Mouse (Mus musculus): ENCODE results near the gene Kcnc2.
"Not testable (repeated sequence)": the region's sequence is repeated elsewhere in the genome, so short reads cannot be mapped to it uniquely, and the experiment has no call there.

Kcnc2 gene

DNA sequence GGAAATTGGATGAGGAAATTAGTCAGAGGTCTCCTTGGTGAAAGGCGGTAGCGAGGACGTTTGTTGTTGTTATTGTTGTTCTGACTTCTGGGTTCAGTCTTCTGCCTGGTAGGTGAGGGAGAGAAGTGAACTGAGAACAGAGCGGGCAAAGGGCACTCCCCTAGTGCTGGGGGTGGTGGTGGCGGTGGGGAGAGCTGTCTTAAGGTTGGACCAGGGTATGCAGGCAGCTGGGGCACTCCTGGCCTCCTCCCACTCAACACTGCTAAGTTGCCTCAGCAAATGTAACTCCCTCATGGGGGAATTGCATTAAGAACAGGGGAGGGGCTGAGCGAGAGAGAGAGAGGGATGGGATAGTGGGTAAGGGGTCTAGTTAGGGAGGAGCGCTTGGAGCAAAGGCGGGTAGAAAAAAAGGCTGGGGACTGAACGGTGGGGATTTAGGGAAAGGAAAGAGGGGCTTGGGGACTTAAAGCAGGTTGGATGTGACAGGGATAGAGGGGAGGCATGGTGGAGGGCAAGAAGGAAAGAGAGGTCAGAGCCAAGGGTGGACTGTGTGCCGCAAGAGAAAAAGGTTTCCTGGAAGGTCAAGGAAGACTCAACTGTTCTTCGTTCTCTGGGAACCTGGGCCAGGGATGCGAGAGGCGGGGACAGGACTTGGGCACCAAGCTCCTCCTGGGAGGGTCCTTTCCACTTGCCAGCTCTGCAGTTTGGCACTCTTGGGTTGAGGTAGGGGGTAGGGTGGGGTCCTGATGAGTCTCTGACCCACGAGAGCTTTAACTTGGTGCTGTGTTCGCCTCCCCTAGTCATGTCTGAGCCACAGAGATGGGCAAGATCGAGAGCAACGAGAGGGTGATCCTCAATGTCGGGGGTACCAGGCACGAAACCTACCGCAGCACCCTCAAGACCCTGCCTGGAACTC is at the start of gene Kcnc2:
Kcnc2 (plus strand) TSS at position 235 of the 916 bp plus-strand sequence.
- no peak for DNase-seq (ENCODE audit: low read depth)

- DNase-seq (ENCODE audit: low read depth), result no peak
Observed at GRCm38 (mm10) chr10:112227073-112227472, 43.8 kb upstream of the Kcnc2 start.

DNA sequence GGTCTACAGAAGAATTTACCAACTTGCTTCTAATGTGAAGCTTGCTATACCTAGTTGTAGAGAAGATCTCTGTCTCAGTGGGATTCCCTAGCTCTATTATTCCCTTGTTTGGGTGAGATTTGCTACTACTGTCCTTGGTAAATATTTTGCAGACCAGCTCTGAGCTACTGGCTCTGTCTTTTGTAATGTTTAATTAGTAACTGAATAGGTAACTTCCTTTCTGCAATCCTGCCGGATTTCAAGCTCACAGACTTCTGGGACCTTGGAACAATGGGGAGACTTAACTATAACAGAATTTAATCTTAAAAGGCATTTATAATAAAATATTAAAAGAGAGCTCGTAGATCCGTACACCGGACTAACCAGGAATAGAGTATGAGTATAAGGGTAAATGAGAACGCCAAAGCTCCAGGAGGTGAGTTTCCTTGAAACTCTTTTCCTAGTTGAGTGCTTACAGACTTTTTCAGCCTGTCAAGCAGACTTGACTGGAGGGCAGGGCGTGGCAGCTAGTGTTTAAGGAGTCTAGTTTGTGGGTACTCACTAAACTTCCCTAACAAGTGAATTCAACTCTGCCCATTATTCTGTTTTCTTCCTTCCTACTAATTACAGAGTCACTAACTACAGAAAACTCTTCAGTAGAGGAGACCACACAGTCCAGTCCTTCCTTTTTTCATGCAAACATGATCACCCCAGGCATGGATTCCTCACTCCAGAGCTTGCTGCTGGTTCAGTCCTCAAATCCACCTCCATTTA is 41.7 kb upstream of the Kcnc2 start:
- DNase-seq (ENCODE audit: low read depth), result not testable (repeated sequence)

GRCm38 (mm10) chr10:112232733-112233132 is 38.2 kb upstream of the Kcnc2 start:
- DNase-seq (ENCODE audit: low read depth), result not testable (repeated sequence)

DNA sequence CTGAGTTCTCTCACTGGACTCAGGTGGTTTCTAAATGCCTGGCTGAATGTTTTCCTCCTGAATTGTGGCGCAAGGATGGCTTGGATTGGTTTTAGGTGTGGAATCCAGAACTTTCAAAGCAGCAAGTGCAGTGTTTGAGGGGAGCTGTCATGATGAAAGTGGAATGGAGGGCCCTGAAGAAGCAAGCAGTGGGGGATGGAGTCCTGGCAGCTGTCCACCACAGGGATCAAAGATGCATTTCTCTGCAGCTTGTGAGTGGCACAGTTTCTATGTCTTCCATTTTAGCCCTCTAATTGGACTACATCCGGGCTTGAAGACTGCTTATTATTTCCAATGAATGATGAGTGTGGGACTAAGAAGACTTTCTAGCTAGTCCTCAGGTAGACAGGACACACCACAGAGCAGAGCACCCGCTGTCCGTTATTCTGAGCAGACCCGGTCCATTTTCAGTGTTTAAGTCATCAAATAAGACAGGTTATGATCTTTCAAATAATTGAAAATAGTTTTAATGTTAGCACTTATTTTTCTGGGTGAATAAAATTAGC is 35.5 kb upstream of the Kcnc2 start:
- DNase-seq (ENCODE audit: low read depth), result not testable (repeated sequence)

- DNase-seq (ENCODE audit: low read depth), result no peak
Observed at GRCm38 (mm10) chr10:112248273-112248672, 22.6 kb upstream of the Kcnc2 start.

DNA sequence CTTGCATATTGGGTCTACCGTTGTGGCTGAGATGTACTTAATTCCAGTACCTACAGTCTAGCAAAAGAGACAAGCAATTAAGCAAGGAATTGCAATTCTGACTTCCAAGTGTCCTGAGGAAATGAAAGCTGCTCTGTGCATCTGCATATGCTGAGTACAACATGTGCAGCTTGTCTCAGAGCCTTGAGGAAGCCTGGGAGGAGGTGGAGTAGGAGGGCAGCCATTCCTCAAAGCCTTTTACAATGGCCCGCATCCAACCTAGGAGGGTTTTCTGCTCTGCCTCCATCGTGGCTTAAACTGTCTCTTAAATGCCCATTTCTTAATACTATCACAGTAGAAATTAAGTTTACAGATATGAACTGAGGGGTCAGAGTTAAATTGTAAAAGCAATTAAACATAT is 7.5 kb upstream of the Kcnc2 start:
- no peak for DNase-seq (ENCODE audit: low read depth)

GRCm38 (mm10) chr10:112269481-112269880 is 1.4 kb upstream of the Kcnc2 start:
- DNase-seq (ENCODE audit: low read depth), result no peak

DNA sequence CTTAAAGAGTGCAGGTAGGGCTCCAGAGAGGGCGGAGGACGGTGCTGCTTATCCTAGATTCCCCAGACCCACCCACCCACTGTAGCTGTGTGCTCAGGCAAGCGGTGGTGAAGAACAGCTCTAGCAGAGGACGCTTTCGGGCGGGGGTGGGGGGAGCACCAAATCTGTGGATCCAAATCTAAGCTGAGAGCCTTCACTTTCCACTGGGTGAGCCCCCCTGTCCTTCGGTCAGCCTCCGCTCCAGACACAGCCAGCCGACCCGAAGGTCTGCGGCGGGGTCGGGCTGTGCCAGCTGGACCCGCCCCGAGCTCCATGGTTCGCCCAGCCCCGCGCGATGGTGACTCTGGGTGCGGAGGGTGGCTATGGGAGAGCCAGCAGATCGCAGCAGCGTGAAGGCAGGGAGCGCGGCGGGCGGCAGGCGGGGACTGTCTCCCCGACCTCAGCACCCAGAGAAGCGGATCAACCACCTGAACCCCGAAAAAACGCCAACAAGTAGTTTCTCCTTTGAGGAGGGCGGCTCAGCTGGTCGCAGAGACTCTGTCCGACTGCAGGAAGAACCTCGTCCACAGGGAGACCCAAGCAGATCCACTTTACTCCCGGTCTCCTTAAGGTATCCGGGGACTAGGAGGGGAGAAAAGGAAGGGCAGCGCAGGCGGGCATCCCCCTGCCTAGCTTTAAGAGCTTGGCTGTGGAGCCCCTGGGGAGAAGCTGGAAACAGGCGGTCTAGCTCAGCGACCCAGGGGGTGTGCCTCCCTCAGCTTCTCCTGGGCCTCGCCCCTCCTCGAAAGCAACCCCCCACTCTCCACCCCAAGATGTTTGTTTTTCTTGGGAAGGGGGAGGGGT is 761 bp upstream of the Kcnc2 start:
- DNase-seq (ENCODE audit: low read depth), result no peak

DNA sequence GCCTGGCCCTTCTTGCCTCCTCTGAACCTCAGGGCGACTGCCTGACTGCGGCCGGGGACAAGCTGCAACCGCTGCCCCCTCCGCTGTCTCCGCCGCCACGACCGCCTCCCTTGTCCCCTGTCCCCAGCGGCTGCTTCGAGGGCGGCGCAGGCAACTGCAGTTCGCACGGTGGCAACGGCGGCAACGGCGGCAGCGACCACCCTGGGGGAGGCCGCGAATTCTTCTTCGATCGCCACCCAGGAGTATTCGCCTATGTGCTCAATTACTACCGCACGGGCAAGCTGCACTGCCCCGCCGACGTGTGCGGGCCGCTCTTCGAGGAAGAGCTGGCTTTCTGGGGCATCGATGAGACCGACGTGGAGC is 863 bp downstream of the Kcnc2 start:
- DNase-seq (ENCODE audit: low read depth), result no peak

- DNase-seq (ENCODE audit: low read depth), result no peak
Observed at GRCm38 (mm10) chr10:112272171-112272570, 1.2 kb downstream of the Kcnc2 start.

DNA sequence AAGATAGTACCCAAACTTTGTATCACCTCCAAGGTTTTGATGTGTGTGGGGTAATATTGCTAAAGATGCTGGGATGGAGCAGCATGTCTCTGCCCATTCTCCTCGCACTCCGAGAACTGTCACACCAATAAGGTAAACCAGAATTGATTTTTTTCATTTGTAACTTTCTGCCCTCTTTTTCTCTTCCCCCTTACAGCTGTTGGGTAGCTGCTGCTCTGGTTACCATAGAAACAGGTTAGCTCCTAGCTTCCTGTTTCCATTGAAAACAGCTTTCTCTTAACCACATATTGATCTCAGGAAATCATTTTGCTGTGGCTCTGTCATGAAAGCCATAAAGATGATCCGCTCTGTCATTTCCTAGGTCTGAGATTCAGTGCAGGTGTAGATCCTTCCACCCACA is 7.1 kb downstream of the Kcnc2 start:
- peak; percentile 21 for DNase-seq (ENCODE audit: low read depth)

DNA sequence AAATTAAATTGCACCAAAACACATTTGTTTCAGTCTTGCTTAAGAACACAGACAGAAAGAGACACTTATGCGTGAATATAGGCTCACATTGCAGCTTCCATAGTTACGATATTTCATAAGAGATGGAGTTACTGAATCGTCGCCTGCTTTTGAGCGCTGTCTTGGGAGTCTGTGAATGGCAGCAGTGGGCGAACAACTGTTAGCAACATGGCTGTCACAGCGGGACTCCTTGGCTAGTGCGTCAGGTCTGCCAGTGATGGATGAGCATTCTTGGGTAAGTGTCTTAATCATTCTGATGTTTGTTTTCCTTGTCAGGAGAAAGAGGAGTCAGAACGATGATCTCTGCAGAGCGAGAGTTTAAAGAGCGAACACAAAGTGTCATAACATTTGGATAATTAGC is 44.2 kb downstream of the Kcnc2 start:
- DNase-seq (ENCODE audit: low read depth), result no peak

- DNase-seq (ENCODE audit: low read depth), result no peak
Observed at GRCm38 (mm10) chr10:112317783-112318182, 46.9 kb downstream of the Kcnc2 start.

GRCm38 (mm10) chr10:112357669-112358362 is 86.9 kb downstream of the Kcnc2 start:
- DNase-seq (ENCODE audit: low read depth), result no peak

DNA sequence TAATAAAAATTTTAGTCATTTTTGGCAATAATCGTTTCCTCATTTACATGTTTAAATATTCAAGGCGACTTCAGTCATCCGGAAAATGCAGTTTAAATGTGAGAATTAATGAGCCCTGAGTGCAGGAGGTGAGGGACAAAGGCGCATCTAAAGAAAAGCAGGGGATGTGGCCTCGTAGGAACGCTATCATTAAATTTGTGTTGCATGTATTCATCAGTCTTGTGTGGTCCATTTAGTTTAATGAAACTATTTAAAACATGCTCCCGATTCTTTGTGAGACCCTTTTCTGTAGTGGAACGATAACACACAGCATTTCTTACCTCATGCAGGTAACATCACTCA is 87.4 kb downstream of the Kcnc2 start:
- no peak for DNase-seq (ENCODE audit: low read depth)

DNA sequence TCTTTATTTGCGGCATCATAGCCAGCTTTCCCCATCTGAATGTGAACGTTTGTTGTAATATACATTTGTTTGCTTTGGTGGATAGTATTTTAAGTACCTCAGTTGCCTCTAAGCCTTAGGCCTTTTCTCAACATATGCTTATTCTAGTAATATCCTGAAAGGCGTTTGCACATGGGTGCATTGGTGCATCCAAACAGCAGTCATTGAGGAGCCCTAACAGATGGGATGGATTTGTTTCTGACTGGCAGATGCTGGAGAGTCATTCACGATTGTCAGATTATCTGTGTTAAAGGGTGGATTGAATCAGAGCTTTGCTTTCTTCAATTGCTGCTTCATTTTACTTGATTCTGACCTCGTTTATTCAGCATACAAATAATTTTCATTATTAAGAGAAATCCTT is 89.8 kb downstream of the Kcnc2 start:
- DNase-seq (ENCODE audit: low read depth), result no peak

DNA sequence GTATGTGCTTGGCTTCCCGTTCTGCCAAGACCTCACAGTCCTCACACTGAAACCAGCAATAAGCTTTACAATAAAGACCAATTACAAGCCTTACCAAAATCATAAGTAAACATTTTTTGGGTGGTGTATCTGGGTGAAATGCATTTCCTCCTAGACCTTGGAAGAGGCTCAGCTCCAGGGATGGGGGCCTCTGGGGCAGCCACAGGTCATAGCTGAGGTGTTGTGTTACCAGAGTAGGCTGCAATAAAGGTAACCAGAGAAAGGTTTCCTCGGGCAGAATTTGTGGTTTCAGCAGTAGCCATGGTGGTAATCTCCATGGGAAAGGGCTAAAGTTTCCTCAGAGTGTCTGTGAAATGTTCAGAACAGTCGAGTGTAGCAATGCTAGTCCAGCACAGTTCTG is 97.4 kb downstream of the Kcnc2 start:
- DNase-seq (ENCODE audit: low read depth), result no peak

GRCm38 (mm10) chr10:112377163-112377562 is 106.2 kb downstream of the Kcnc2 start:
- DNase-seq (ENCODE audit: low read depth), result no peak

DNA sequence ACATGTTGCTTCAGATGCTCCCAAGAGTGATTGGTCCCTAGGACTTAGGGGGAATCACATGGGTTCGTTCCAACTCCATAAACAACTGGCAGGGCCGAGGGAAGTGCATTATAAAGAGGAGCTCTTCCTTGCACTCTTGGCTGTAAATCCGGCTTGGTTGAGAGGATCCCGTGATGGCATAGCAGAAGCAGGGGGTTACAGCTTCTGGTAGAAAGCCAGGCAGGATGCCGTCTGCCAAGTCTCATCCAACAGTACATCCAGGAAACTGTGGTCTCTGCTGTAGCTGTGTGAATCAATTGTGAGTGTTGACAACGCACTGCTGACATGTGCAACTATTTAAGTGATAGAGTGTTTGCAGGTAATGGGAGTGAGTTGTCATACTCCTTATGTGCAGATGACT is 107.5 kb downstream of the Kcnc2 start:
- DNase-seq (ENCODE audit: low read depth), result no peak

DNA sequence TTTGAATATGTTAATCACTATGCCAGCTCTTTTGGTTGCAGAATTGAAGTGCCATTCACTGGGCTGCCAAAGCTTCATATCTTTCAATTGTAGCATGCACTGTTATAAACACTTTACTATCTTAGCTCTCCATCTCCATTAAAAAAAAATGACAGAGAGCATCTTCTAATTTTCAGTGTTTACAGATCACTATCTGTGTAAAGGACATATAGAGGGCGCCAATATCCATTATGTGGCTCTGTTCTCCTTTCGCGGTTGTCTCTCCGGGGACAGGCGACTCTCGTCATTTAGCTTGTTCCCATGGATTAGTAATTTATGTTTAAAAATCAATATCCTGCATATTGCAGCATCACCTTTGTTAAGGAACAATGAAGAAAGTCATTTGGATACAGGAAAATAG is 109.7 kb downstream of the Kcnc2 start:
- DNase-seq (ENCODE audit: low read depth), result no peak
